Mouse (Mus musculus): ENCODE data around the gene Ankrd13a. TPM values are rescaled to one million over a fixed set of nuclear protein-coding genes. Genes with fewer than 3 reads are reported as not detected.

Gene Ankrd13a
- polyA plus RNA-seq, 1 experiment from 2014 or later = 38.3 TPM

- Histone ChIP-seq H3K27ac (no peak overlapping the region), H3K4me1 (peaks cover 30% of the 10 kb centered on the region), H3K36me3 (replicated peaks) (peaks cover 67% of the 10 kb centered on the region), H3K27me3 (ENCODE audit: poor library complexity, severe bottlenecking) (peaks cover 8% of the 10 kb centered on the region), H3K9me3 (no peaks in the 10 kb centered on the region), H3K4me3 (no peak overlapping the region)
- 86% methylated on average over 7 of the region's 7 CpGs for WGBS
- DNase-seq (ENCODE audit: extremely low spot score, low spot score) = no peak
Measured at GRCm38 (mm10) chr5:114793317-114793716, 18.8 kb downstream of the Ankrd13a start.

GRCm38 (mm10) chr5:114794609-114795008 lies 20.1 kb downstream of the Ankrd13a start:
- no peak for DNase-seq (ENCODE audit: extremely low spot score, low spot score)
- Histone ChIP-seq H3K9me3 (no peaks in the 10 kb centered on the region), H3K4me3 (no peak overlapping the region), H3K36me3 (replicated peaks) (peaks cover 69% of the 10 kb centered on the region), H3K27ac (no peak overlapping the region), H3K4me1 (peaks cover 30% of the 10 kb centered on the region), H3K27me3 (ENCODE audit: poor library complexity, severe bottlenecking) (peaks cover 8% of the 10 kb centered on the region)
- 82% methylated on average over 4 of the region's 4 CpGs for WGBS

GRCm38 (mm10) chr5:114795231-114795630 lies 20.8 kb downstream of the Ankrd13a start:
- 70% methylated on average over 9 of the region's 9 CpGs for WGBS
- H3K4me3 ChIP-seq = no peak overlapping the region
- no peak for DNase-seq (ENCODE audit: extremely low spot score, low spot score)
- H3K27ac ChIP-seq = no peak overlapping the region
- peaks cover 30% of the 10 kb centered on the region for H3K4me1 ChIP-seq
- peaks cover 74% of the 10 kb centered on the region for H3K36me3 ChIP-seq (replicated peaks)
- peaks cover 8% of the 10 kb centered on the region for H3K27me3 ChIP-seq (ENCODE audit: poor library complexity, severe bottlenecking)
- H3K9me3 ChIP-seq = no peaks in the 10 kb centered on the region

GRCm38 (mm10) chr5:114795653-114796052 lies 21.2 kb downstream of the Ankrd13a start:
- WGBS = 73% methylated on average over 9 of the region's 9 CpGs
- peaks cover 75% of the 10 kb centered on the region for H3K36me3 ChIP-seq (replicated peaks)
- H3K9me3 ChIP-seq = no peaks in the 10 kb centered on the region
- no peak for DNase-seq (ENCODE audit: extremely low spot score, low spot score)
- no peak overlapping the region for H3K27ac ChIP-seq
- no peak overlapping the region for H3K4me3 ChIP-seq
- peaks cover 8% of the 10 kb centered on the region for H3K27me3 ChIP-seq (ENCODE audit: poor library complexity, severe bottlenecking)
- peaks cover 30% of the 10 kb centered on the region for H3K4me1 ChIP-seq

- WGBS = 4% methylated on average over 40 of the region's 40 CpGs
- Histone ChIP-seq H3K27me3 (ENCODE audit: poor library complexity, severe bottlenecking) (peaks cover 8% of the 10 kb centered on the region), H3K9me3 (no peaks in the 10 kb centered on the region), H3K4me3 (peak overlapping the region; percentile 50), H3K36me3 (replicated peaks) (peaks cover 74% of the 10 kb centered on the region), H3K27ac (peak overlapping the region; percentile 53; the same call in 1 of the 2 replicates), H3K4me1 (peaks cover 37% of the 10 kb centered on the region)
- peak; percentile 35 for DNase-seq (ENCODE audit: extremely low spot score, low spot score)
Measured at GRCm38 (mm10) chr5:114796299-114797012, 22.0 kb downstream of the Ankrd13a start.

GRCm38 (mm10) chr5:114797253-114797652 lies 22.8 kb downstream of the Ankrd13a start:
- DNase-seq (ENCODE audit: extremely low spot score, low spot score) = no peak
- peaks cover 42% of the 10 kb centered on the region for H3K4me1 ChIP-seq
- no peak overlapping the region; the same call in 1 of the 2 replicates for H3K4me3 ChIP-seq
- no peak overlapping the region for H3K27ac ChIP-seq
- peaks cover 74% of the 10 kb centered on the region for H3K36me3 ChIP-seq (replicated peaks)
- no peaks in the 10 kb centered on the region for H3K9me3 ChIP-seq
- peaks cover 8% of the 10 kb centered on the region for H3K27me3 ChIP-seq (ENCODE audit: poor library complexity, severe bottlenecking)
- WGBS = 91% methylated on average over 8 of the region's 8 CpGs

GRCm38 (mm10) chr5:114799848-114800247 lies 25.4 kb downstream of the Ankrd13a start:
- peaks cover 80% of the 10 kb centered on the region for H3K36me3 ChIP-seq (replicated peaks)

GRCm38 (mm10) chr5:114801049-114801448 lies 26.6 kb downstream of the Ankrd13a start:
- WGBS = 10% methylated on average over 8 of the region's 8 CpGs
- Histone ChIP-seq H3K4me3 (no peak overlapping the region), H3K27ac (peak overlapping the region; percentile 44; the same call in 1 of the 2 replicates), H3K9me3 (no peaks in the 10 kb centered on the region), H3K27me3 (ENCODE audit: poor library complexity, severe bottlenecking) (no peaks in the 10 kb centered on the region), H3K4me1 (peaks cover 23% of the 10 kb centered on the region), H3K36me3 (replicated peaks) (peaks cover 87% of the 10 kb centered on the region)
- peak; percentile 33 for DNase-seq (ENCODE audit: extremely low spot score, low spot score)

More at GRCm38 (mm10) chr5:114799848-114800247, 25.4 kb downstream of the Ankrd13a start:
- H3K27me3 ChIP-seq (ENCODE audit: poor library complexity, severe bottlenecking) = peaks cover 8% of the 10 kb centered on the region
- peaks cover 35% of the 10 kb centered on the region for H3K4me1 ChIP-seq
- no peak overlapping the region for H3K27ac ChIP-seq
- no peak overlapping the region for H3K4me3 ChIP-seq
- DNase-seq (ENCODE audit: extremely low spot score, low spot score) = no peak
- 93% methylated on average over 11 of the region's 11 CpGs for WGBS
- H3K9me3 ChIP-seq = no peaks in the 10 kb centered on the region

GRCm38 (mm10) chr5:114801841-114802240 lies 27.4 kb downstream of the Ankrd13a start:
- Histone ChIP-seq H3K27me3 (ENCODE audit: poor library complexity, severe bottlenecking) (no peaks in the 10 kb centered on the region), H3K9me3 (no peaks in the 10 kb centered on the region), H3K27ac (no peak overlapping the region), H3K4me3 (no peak overlapping the region), H3K4me1 (peaks cover 17% of the 10 kb centered on the region), H3K36me3 (replicated peaks) (peaks cover 95% of the 10 kb centered on the region)
- DNase-seq (ENCODE audit: extremely low spot score, low spot score) = no peak
- WGBS = 81% methylated on average over 6 of the region's 6 CpGs

GRCm38 (mm10) chr5:114803231-114803630 lies 28.8 kb downstream of the Ankrd13a start:
- no peak for DNase-seq (ENCODE audit: extremely low spot score, low spot score)
- Histone ChIP-seq H3K27ac (no peak overlapping the region), H3K27me3 (ENCODE audit: poor library complexity, severe bottlenecking) (no peaks in the 10 kb centered on the region), H3K4me1 (peaks cover 27% of the 10 kb centered on the region), H3K4me3 (no peak overlapping the region), H3K36me3 (replicated peaks) (peaks cover 99% of the 10 kb centered on the region), H3K9me3 (no peaks in the 10 kb centered on the region)
- WGBS = 93% methylated on average over 13 of the region's 13 CpGs

- H3K4me1 ChIP-seq = peaks cover 38% of the 10 kb centered on the region
- no peak for DNase-seq (ENCODE audit: extremely low spot score, low spot score)
- H3K4me3 ChIP-seq = no peak overlapping the region
- WGBS = 81% methylated on average over 13 of the region's 13 CpGs
- H3K27ac ChIP-seq = no peak overlapping the region
- H3K36me3 ChIP-seq (replicated peaks) = peaks cover 99% of the 10 kb centered on the region
- no peaks in the 10 kb centered on the region for H3K9me3 ChIP-seq
- no peaks in the 10 kb centered on the region for H3K27me3 ChIP-seq (ENCODE audit: poor library complexity, severe bottlenecking)
Measured at GRCm38 (mm10) chr5:114804335-114804734, 29.9 kb downstream of the Ankrd13a start.

- no peaks in the 10 kb centered on the region for H3K27me3 ChIP-seq (ENCODE audit: poor library complexity, severe bottlenecking)
- WGBS = 40% methylated on average over 3 of the region's 3 CpGs
- H3K4me3 ChIP-seq = no peak overlapping the region
- H3K4me1 ChIP-seq = peaks cover 44% of the 10 kb centered on the region
- no peaks in the 10 kb centered on the region for H3K9me3 ChIP-seq
- no peak for DNase-seq (ENCODE audit: extremely low spot score, low spot score)
- H3K27ac ChIP-seq = no peak overlapping the region
- H3K36me3 ChIP-seq (replicated peaks) = peaks cover 99% of the 10 kb centered on the region
Measured at GRCm38 (mm10) chr5:114804958-114805357, 30.5 kb downstream of the Ankrd13a start.

GRCm38 (mm10) chr5:114805436-114806350 lies 31.2 kb downstream of the Ankrd13a start:
- Histone ChIP-seq H3K36me3 (replicated peaks) (peaks cover 99% of the 10 kb centered on the region), H3K27ac (no peak overlapping the region), H3K27me3 (ENCODE audit: poor library complexity, severe bottlenecking) (no peaks in the 10 kb centered on the region), H3K4me1 (peaks cover 45% of the 10 kb centered on the region), H3K9me3 (no peaks in the 10 kb centered on the region), H3K4me3 (no peak overlapping the region)
- 85% methylated on average over 15 of the region's 15 CpGs for WGBS
- DNase-seq (ENCODE audit: extremely low spot score, low spot score) = no peak
